Mouse (Mus musculus) small intestine, adult 2 months (tissue): ENCODE data around the gene Acsl4. TPM values are rescaled to one million over a fixed set of nuclear protein-coding genes. Genes with fewer than 3 reads are reported as not detected.

Experiments used
- H3K27ac ChIP-seq: fragments of 200-500 bp; 2 replicates; pipeline ENCODE4 v1.5.1; 2012; ENCODE audit warnings: low read depth, low read length, control low read depth, inconsistent platforms; ENCODE audit not compliant: insufficient read depth
- H3K27me3 ChIP-seq: fragments of 200-500 bp; 2 replicates; pipeline ENCODE4 v1.6.1; 2012; ENCODE audit warnings: mild to moderate bottlenecking, moderate library complexity, low read length, inconsistent platforms; ENCODE audit not compliant: control insufficient read depth, insufficient read depth
- H3K36me3 ChIP-seq: fragments of 200-500 bp; 2 replicates; pipeline ENCODE4 v1.6.1; 2012; ENCODE audit warnings: mild to moderate bottlenecking, low read length, control low read depth, inconsistent platforms; ENCODE audit not compliant: control insufficient read depth, insufficient read depth
- H3K4me1 ChIP-seq: fragments of 200-500 bp; 2 replicates; pipeline ENCODE4 v1.6.1; 2012; ENCODE audit warnings: low read length, inconsistent platforms, mixed read lengths; ENCODE audit not compliant: control insufficient read depth, insufficient read depth, insufficient read length
- H3K4me3 ChIP-seq: fragments of 200-500 bp; 2 replicates; pipeline ENCODE4 v1.5.1; 2012; ENCODE audit warnings: low read depth, mild to moderate bottlenecking, control low read depth, inconsistent platforms, low read length, moderate library complexity
- CTCF ChIP-seq: fragments of 200-500 bp; IDR thresholded peaks from 2 replicates; pipeline ENCODE4 v1.5.1; 2012; ENCODE audit warnings: low read depth, mild to moderate bottlenecking, control low read depth, inconsistent platforms, low read length, moderate library complexity, mixed read lengths; ENCODE audit not compliant: insufficient replicate concordance, insufficient read length; ENCODE audit errors: extremely low read depth
- POLR2A ChIP-seq: fragments of 200-500 bp; IDR thresholded peaks from 2 replicates; pipeline ENCODE4 v1.6.1; 2012; ENCODE audit warnings: low read depth, mild to moderate bottlenecking, control low read depth, inconsistent platforms, low read length, moderate library complexity
- WGBS: fragments of 180-500 bp; shearing (Covaris S2); methylation state at CpG from one replicate; pipeline ENCODE4 v1.1.7; 2018; 5-methylcytosine and 5-hydroxymethylcytosine counted together
- polyA plus RNA-seq: library from polyadenylated mRNA; depleted of rRNA; stranded (reverse); fragments of >200 nt; gene quantifications from 2 replicates; pipeline ENCODE4 v1.2.3, GENCODE M21; 2012

The Acsl4 gene
- polyA plus RNA-seq, 1 experiment = 0.43 TPM

- H3K4me3 ChIP-seq = no peak overlapping the region
- no peaks in the 10 kb centered on the region for H3K27me3 ChIP-seq
- no peaks in the 10 kb centered on the region for H3K4me1 ChIP-seq
- TF ChIP-seq CTCF (no peak), POLR2A (no peak)
- H3K36me3 ChIP-seq = no peaks in the 10 kb centered on the region
- H3K27ac ChIP-seq = no peak overlapping the region
Measured at GRCm38 (mm10) chrX:142403114-142403513, 12.8 kb upstream of the Acsl4 start.

- H3K27me3 ChIP-seq = no peaks in the 10 kb centered on the region
- H3K36me3 ChIP-seq = no peaks in the 10 kb centered on the region
- H3K4me1 ChIP-seq = no peaks in the 10 kb centered on the region
- WGBS = 64% methylated on average over 2 of the region's 2 CpGs
- H3K27ac ChIP-seq = no peak overlapping the region
- no peak for TF ChIP-seq POLR2A
- no peak for TF ChIP-seq CTCF
- H3K4me3 ChIP-seq = no peak overlapping the region
Measured at GRCm38 (mm10) chrX:142398621-142399020, 8.3 kb upstream of the Acsl4 start.

GRCm38 (mm10) chrX:142390909-142391265 is 552 bp upstream of the Acsl4 start:
- Histone ChIP-seq H3K27me3 (no peaks in the 10 kb centered on the region), H3K27ac (peak overlapping the region; percentile 68; the same call in 1 of the 2 replicates), H3K4me1 (no peaks in the 10 kb centered on the region), H3K4me3 (peak overlapping the region; percentile 97), H3K36me3 (no peaks in the 10 kb centered on the region)
- TF ChIP-seq CTCF = no peak
- TF ChIP-seq POLR2A = no peak
- 23% methylated on average over 7 of the region's 7 CpGs for WGBS

- Histone ChIP-seq H3K27ac (peak overlapping the region; percentile 35; the same call in 1 of the 2 replicates), H3K4me3 (peak overlapping the region; percentile 97), H3K36me3 (no peaks in the 10 kb centered on the region), H3K4me1 (no peaks in the 10 kb centered on the region), H3K27me3 (no peaks in the 10 kb centered on the region)
- WGBS = 12% methylated on average over 22 of the region's 22 CpGs
- TF ChIP-seq POLR2A = no peak
- TF ChIP-seq CTCF = no peak
Measured at GRCm38 (mm10) chrX:142389581-142390159, 665 bp downstream of the Acsl4 start.

- H3K36me3 ChIP-seq = no peaks in the 10 kb centered on the region
- no peak overlapping the region for H3K27ac ChIP-seq
- 83% methylated on average over 6 of the region's 6 CpGs for WGBS
- no peaks in the 10 kb centered on the region for H3K27me3 ChIP-seq
- TF ChIP-seq POLR2A (no peak), CTCF (no peak)
- no peaks in the 10 kb centered on the region for H3K4me1 ChIP-seq
- no peak overlapping the region for H3K4me3 ChIP-seq
Measured at GRCm38 (mm10) chrX:142388141-142388540, 2.2 kb downstream of the Acsl4 start.

GRCm38 (mm10) chrX:142387634-142388033 is 2.7 kb downstream of the Acsl4 start:
- H3K36me3 ChIP-seq = no peaks in the 10 kb centered on the region
- H3K27ac ChIP-seq = no peak overlapping the region
- H3K27me3 ChIP-seq = no peaks in the 10 kb centered on the region
- TF ChIP-seq CTCF (no peak), POLR2A (no peak)
- H3K4me1 ChIP-seq = no peaks in the 10 kb centered on the region
- WGBS = 83% methylated on average over 1 of the region's 1 CpGs
- H3K4me3 ChIP-seq = no peak overlapping the region

GRCm38 (mm10) chrX:142384918-142385317 is 5.4 kb downstream of the Acsl4 start:
- Histone ChIP-seq H3K4me3 (no peak overlapping the region), H3K27ac (no peak overlapping the region), H3K4me1 (no peaks in the 10 kb centered on the region), H3K27me3 (no peaks in the 10 kb centered on the region), H3K36me3 (no peaks in the 10 kb centered on the region)
- WGBS = 90% methylated on average over 3 of the region's 3 CpGs
- TF ChIP-seq CTCF (no peak), POLR2A (no peak)

- H3K4me3 ChIP-seq = no peak overlapping the region
- WGBS = 85% methylated on average over 6 of the region's 6 CpGs
- no peak overlapping the region for H3K27ac ChIP-seq
- H3K4me1 ChIP-seq = no peaks in the 10 kb centered on the region
- TF ChIP-seq CTCF = no peak
- no peak for TF ChIP-seq POLR2A
- H3K27me3 ChIP-seq = no peaks in the 10 kb centered on the region
- no peaks in the 10 kb centered on the region for H3K36me3 ChIP-seq
Measured at GRCm38 (mm10) chrX:142379894-142380293, 10.4 kb downstream of the Acsl4 start.
